Mouse (Mus musculus) gastrocnemius, adult 2 months (tissue): ENCODE measurements around the gene Tubb5. TPM values are rescaled to one million over a fixed set of nuclear protein-coding genes. Genes with fewer than 3 reads are reported as not detected.

Experiments
- DNase-seq: peaks from one replicate; pipeline ENCODE4 v3.0.0; 2022
- H3K27ac ChIP-seq: fragments of 200-600 bp; 2 replicates; pipeline ENCODE4 v1.8.1; 2022; ENCODE audit warnings: mild to moderate bottlenecking
- H3K4me3 ChIP-seq: fragments of 200-600 bp; 2 replicates; pipeline ENCODE4 v1.8.1; 2022; ENCODE audit warnings: mild to moderate bottlenecking, moderate library complexity
- CTCF ChIP-seq: fragments of 200-600 bp; IDR thresholded peaks from 2 replicates; pipeline ENCODE4 v1.8.1; 2022; ENCODE audit warnings: antibody characterized with exemption, mild to moderate bottlenecking, moderate library complexity
- intact Hi-C: fragments of 180-260 bp; cut with DNase I; formaldehyde crosslinking; loops from one replicate; pipeline ENCODE4 v1.15.1; 2025
- long read RNA-seq, 2 experiments: library from polyadenylated mRNA; stranded (forward); transcript quantifications; one replicate each; pipeline ENCODE4 v2.0.0; 2021
- total RNA-seq, 2 experiments: library from RNA; stranded (reverse); gene quantifications; 2 replicates each; pipeline ENCODE4 v1.2.3; 2021

Tubb5 gene
- total RNA-seq = 10 to 100 TPM; 29.7 to 40.0 TPM
- long read RNA-seq, experiment 1, transcript Tubb5-201 (4 exons, 2,649 nt) = major isoform, 31 of 33 reads
- long read RNA-seq, experiment 1, partial matches to known transcripts = 0 of 33 reads
- long read RNA-seq, experiment 1, other reads (novel, unspliced or antisense) = 2 of 33 reads
- long read RNA-seq, experiment 2, transcript Tubb5-201 (4 exons, 2,649 nt) = major isoform, 35 of 42 reads
- long read RNA-seq, experiment 2, partial matches to known transcripts = 1 of 42 reads
- long read RNA-seq, experiment 2, other reads (novel, unspliced or antisense) = 5 of 42 reads

- Histone ChIP-seq H3K4me3 (peak within 1 kb of the TSS; percentile 84), H3K27ac (peak within 1 kb of the TSS; percentile 87)
- DNase-seq = peak; percentile 98
- TF ChIP-seq CTCF = no peak
- intact Hi-C loops = no loop called here
These were observed at the start of gene Tubb5 for GRCm38 (mm10) chr17:35838122-35838544. Gene Tubb5, minus strand, starts transcription at chr17:35838306.

GRCm38 (mm10) chr17:35887725-35888124 lies 49.6 kb upstream of the Tubb5 start:
- TF ChIP-seq CTCF = no peak
- no peak for DNase-seq
- Histone ChIP-seq H3K4me3 (no peak overlapping the region), H3K27ac (no peak overlapping the region)
- intact Hi-C loops = no loop called here

- H3K4me3 ChIP-seq = no peak overlapping the region
- intact Hi-C loops = no loop called here
- no peak overlapping the region for H3K27ac ChIP-seq
- no peak for TF ChIP-seq CTCF
- peak; percentile 16 for DNase-seq
These were observed 45.7 kb upstream of the Tubb5 start for GRCm38 (mm10) chr17:35883777-35884176.

- TF ChIP-seq CTCF = no peak
- intact Hi-C loops = no loop called here
- DNase-seq = peak; percentile 18
- Histone ChIP-seq H3K27ac (no peak overlapping the region), H3K4me3 (no peak overlapping the region)
These were observed 44.8 kb upstream of the Tubb5 start for GRCm38 (mm10) chr17:35882924-35883323.

- H3K4me3 ChIP-seq = peak within 1 kb of the TSS; percentile 100
- intact Hi-C loops = no loop called here
- DNase-seq = peak; percentile 96
- peak within 1 kb of the TSS; percentile 87 for H3K27ac ChIP-seq
- peak; percentile 88 for TF ChIP-seq CTCF
These were observed 41.3 kb upstream of the Tubb5 start, which contains the start of gene Dhx16 for GRCm38 (mm10) chr17:35879245-35880057. Gene Dhx16, plus strand, starts transcription at chr17:35879819.

- intact Hi-C loops = loop anchor here (2.0 kb wide), 1 partner anchor 136 kb away; no protein-coding TSS in a partner anchor
- H3K4me3 ChIP-seq = no peak overlapping the region
- no peak for TF ChIP-seq CTCF
- DNase-seq = peak; percentile 40
- H3K27ac ChIP-seq = no peak overlapping the region
These were observed 36.6 kb upstream of the Tubb5 start for GRCm38 (mm10) chr17:35874721-35875120.

GRCm38 (mm10) chr17:35873774-35874519 lies 35.8 kb upstream of the Tubb5 start:
- TF ChIP-seq CTCF = peak; percentile 99
- intact Hi-C loops = loop anchor here (1.0 to 2.0 kb wide), 2 partner anchors 38 to 135 kb away; no protein-coding TSS in a partner anchor
- peak; percentile 93 for DNase-seq
- peak overlapping the region; percentile 45 for H3K4me3 ChIP-seq
- peak overlapping the region; percentile 68 for H3K27ac ChIP-seq

GRCm38 (mm10) chr17:35870884-35871696 lies 33.0 kb upstream of the Tubb5 start:
- peak overlapping the region; percentile 78 for H3K4me3 ChIP-seq
- peak; percentile 62 for TF ChIP-seq CTCF
- peak overlapping the region; percentile 96 for H3K27ac ChIP-seq
- DNase-seq = peak; percentile 34
- intact Hi-C loops = no loop called here

- Histone ChIP-seq H3K27ac (peak overlapping the region; percentile 96), H3K4me3 (peak overlapping the region; percentile 78)
- intact Hi-C loops = no loop called here
- peak; percentile 66 for DNase-seq
- TF ChIP-seq CTCF = no peak; the same call in 1 of the 2 replicates
These were observed 32.2 kb upstream of the Tubb5 start for GRCm38 (mm10) chr17:35870151-35870883.

- peak overlapping the region; percentile 96 for H3K27ac ChIP-seq
- intact Hi-C loops = no loop called here
- TF ChIP-seq CTCF = no peak
- H3K4me3 ChIP-seq = peak overlapping the region; percentile 78
- DNase-seq = peak; percentile 62
These were observed 31.4 kb upstream of the Tubb5 start for GRCm38 (mm10) chr17:35869346-35870067.

GRCm38 (mm10) chr17:35868961-35869345 lies 30.8 kb upstream of the Tubb5 start:
- intact Hi-C loops = no loop called here
- TF ChIP-seq CTCF = no peak

More at GRCm38 (mm10) chr17:35868961-35869345, 30.8 kb upstream of the Tubb5 start:
- Histone ChIP-seq H3K4me3 (peak overlapping the region; percentile 78), H3K27ac (peak overlapping the region; percentile 96)
- DNase-seq = peak; percentile 3
